Mouse (Mus musculus): ENCODE results near the gene Qsox2. TPM values are rescaled to one million over a fixed set of nuclear protein-coding genes. Genes with fewer than 3 reads are reported as not detected.
A peak's percentile ranks its signal among the peaks of the same experiment; 100 is the strongest.

The Qsox2 gene
- total RNA-seq, 2 experiments from 2014 or later, result 18.6 to 19.1 TPM

GRCm38 (mm10) chr2:26227788-26228187 is 9.5 kb downstream of the Qsox2 start:
- peak; percentile 31 to 55 for DNase-seq (ENCODE audit: low spot score in 2 of 2)

DNA sequence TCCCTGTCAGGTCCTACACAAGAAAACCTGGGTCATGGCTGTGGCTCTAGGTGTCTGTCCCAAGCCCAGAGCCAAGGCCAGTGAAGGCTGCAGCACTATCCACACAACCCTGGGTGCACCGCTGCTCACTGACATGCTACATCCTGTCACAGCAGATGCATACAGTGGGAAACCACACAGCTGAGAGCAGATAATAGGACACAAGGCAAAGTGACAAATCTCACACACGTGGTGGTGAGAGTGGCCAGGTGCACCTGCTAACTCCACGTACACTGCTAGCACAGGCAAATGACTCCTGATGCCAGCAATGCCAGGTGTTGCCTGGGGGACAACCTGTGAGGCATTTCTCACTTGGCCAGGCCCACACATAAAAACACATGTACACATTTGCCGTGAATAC is 12.1 kb downstream of the Qsox2 start:
- no peak for DNase-seq (ENCODE audit: low spot score in 2 of 2)

- no peak for DNase-seq (ENCODE audit: low spot score in 2 of 2)
These were observed 13.4 kb downstream of the Qsox2 start for GRCm38 (mm10) chr2:26223961-26224360.

DNA sequence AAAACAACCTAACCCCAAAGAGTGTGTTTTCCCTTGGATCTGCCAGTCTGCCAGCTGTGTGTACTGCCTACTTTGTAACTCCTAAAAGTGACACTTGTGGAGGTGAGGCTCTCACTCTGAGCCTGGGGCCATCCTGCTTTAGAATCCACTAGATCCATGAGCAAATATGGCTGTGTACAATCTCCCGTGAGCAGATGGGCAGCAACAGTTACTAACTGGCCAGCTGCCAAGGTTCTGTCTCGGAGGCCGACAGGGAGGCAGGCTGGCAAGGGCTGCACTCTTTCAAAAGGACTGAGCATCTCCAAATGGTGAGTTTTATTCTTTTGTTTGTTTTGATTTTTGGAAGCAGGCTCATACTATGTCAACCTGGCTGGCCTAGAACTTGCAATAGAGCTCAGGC is 22.8 kb downstream of the Qsox2 start:
- peak in 1 of 2 experiments; percentile 36 for DNase-seq (ENCODE audit: low spot score in 2 of 2)

GRCm38 (mm10) chr2:26209566-26209965 is 27.8 kb downstream of the Qsox2 start:
- DNase-seq (ENCODE audit: low spot score in 2 of 2), result no peak

DNA sequence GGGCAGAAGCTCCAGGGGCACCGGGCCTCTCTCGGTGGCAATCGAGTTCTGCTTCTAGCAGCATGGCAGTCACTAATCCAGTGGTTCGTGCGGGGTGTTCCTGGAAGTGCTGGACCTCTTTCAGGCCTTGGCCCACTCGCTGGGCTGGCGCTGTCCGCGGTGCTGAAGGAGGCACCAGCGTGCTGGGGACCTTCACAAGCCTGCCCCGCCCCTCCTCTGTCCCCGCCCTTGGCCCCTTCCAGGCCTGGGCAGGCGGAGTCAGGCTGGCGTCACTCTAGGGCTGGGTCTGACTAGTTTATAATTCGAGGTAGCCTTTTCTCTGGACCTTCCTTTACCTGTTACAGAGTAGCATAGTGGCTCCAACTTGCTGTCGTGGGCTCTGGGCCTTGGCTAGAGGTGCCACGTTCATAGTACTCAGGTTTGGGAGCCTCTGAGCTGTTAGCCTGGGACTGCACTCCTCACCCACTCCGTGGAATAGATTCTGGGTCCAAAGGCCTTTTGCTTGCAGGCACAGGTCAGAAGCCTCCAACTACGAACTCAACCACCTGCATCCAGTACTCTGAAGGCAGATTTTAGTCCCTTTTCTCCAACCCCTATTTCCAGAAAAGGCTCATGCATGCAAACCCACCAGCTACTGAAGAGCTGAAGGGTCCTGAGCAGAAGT is 29.1 kb downstream of the Qsox2 start, which contains the start of gene Lhx3:
Gene Lhx3 (minus strand): TSS at position 164 of the 664 bp plus-strand sequence.
- peak; percentile 74 to 79 for DNase-seq (ENCODE audit: low spot score in 2 of 2)

DNA sequence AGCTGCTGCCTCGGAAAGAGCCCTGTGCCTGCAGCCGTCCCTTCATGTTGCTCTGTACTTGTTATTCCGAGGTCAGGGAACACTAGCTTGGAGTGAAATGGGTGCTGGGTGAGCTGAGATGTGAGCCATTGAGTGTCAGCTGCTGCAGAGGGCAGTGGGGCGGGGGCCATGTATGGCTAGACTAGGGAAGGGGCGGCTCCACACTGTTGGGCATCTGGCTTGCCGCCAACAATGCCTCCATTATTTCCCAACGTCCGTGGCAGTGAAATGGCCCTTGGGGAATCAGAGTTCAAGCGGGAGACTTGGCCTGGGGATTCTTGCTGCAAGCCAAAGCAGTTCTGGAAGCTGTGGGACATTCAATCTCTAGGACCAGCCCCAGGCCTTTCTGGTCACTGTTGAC is 29.8 kb downstream of the Qsox2 start:
- DNase-seq (ENCODE audit: low spot score in 2 of 2), result no peak

- DNase-seq (ENCODE audit: low spot score in 2 of 2), result no peak
These were observed 31.6 kb downstream of the Qsox2 start for GRCm38 (mm10) chr2:26205761-26206160.

- peak in 1 of 2 experiments; percentile 31 for DNase-seq (ENCODE audit: low spot score in 2 of 2)
These were observed 32.2 kb downstream of the Qsox2 start for GRCm38 (mm10) chr2:26205126-26205525.

GRCm38 (mm10) chr2:26202849-26203475 is 34.4 kb downstream of the Qsox2 start:
- DNase-seq (ENCODE audit: low spot score in 2 of 2), result peak in 1 of 2 experiments; percentile 17

- DNase-seq (ENCODE audit: low spot score in 2 of 2), result no peak
These were observed 35.1 kb downstream of the Qsox2 start for GRCm38 (mm10) chr2:26201926-26202848.

DNA sequence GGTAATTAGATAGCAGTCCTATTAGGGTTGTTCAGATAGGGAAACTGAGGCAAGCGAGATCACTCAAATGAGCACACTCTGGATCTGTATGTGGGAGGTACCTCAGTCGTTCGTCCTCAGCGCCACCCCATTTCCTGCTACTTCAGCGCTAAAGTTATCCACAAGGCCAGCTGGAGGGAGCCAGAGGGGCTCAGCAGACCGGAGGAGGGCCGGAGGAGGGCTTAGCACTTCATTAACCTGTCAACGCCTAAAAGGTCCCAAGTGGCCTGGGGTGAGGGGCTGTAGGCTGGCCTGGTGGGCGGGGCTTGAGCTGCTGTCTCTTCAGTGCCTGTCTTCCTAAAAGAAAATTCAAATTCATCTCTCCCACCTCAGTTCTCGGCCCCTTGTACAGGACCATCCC is 38.8 kb downstream of the Qsox2 start:
- no peak for DNase-seq (ENCODE audit: low spot score in 2 of 2)

- DNase-seq (ENCODE audit: low spot score in 2 of 2), result no peak
These were observed 42.6 kb downstream of the Qsox2 start for GRCm38 (mm10) chr2:26194552-26195339.

DNA sequence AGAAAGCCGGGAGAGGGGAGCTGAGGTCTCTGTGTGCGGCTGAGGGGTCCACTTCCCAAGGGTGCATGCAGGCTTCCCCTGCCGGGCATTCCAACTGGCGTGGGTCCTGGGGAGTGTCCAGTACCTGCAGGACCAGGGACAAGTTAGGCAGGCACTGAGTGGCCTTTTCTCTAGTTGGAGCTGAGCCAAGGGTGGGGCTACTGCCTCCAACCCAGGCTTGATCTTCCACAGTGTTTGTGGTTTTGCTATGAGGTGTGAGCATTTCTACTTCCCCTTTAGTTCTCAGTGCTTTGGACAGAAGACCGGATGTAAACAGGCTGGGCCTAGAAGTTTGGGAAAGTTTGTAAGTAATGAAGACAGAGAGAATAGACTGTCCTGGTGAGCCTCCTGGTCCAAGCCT is 48.8 kb downstream of the Qsox2 start:
- no peak for DNase-seq (ENCODE audit: low spot score in 2 of 2)

GRCm38 (mm10) chr2:26184352-26184751 is 53.0 kb downstream of the Qsox2 start:
- no peak for DNase-seq (ENCODE audit: low spot score in 2 of 2)

DNA sequence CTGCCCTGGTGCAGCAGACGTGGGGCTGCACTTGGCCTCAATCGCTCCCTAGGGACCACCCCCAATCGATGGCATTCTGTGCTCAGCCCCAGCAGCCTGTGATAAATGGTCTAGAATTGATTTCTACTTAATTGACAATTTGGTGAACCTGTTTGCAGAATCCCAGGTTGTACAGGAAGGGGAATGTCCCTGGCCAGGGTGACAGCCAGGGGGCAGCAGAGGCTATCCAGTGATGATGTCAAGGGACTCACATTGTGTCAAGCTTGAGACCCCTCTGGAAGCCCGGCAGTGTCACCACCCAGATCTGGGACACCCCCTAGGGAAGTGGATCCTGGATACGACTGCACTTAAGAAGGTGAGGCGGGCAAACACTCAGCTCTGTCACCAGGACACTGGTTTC is 54.7 kb downstream of the Qsox2 start:
- peak; percentile 61 to 65 for DNase-seq (ENCODE audit: low spot score in 2 of 2)

- no peak for DNase-seq (ENCODE audit: low spot score in 2 of 2)
These were observed 60.1 kb downstream of the Qsox2 start for GRCm38 (mm10) chr2:26177189-26177588.

DNA sequence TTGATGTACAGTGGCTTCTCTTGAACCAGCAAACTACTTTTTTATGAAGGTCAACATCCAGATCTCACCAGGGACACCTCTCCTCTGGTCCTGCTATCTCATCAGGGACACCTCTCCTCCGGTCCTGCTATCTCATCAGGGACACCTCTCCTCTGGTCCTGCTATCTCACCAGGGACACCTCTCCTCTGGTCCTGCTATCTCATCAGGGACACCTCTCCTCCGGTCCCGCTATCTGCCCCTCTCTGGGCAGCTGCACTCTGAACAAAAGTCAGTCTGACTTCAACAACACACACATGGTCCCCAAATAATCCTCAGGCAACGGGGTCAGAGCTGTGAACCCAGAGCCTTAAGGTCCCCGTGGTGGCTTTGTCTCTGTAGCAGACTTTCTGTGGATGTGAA is 60.6 kb downstream of the Qsox2 start:
- no peak for DNase-seq (ENCODE audit: low spot score in 2 of 2)

GRCm38 (mm10) chr2:26175191-26175590 is 62.1 kb downstream of the Qsox2 start:
- DNase-seq (ENCODE audit: low spot score in 2 of 2), result no peak

- DNase-seq (ENCODE audit: low spot score in 2 of 2), result no peak
These were observed 65.2 kb downstream of the Qsox2 start for GRCm38 (mm10) chr2:26172166-26172565.

DNA sequence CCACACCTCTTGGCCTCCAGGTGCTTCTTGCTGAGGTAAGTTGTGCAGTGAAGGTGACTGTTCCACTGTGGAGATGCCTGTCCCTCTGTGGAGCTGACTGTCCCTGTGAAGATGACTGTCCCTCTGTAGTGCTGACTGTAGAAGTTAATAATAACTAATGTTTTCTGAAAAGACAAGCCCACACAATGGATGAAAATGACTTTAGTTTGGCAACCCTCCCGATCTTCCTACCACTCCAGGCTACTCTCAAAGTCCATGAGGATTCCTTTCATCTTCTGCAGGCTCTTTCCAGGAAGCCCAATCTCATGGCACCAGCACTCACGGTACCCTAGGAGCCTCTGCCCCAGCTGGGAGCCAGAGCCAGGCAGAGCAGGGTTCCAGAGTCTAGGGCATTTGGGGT is 66.9 kb downstream of the Qsox2 start:
- no peak for DNase-seq (ENCODE audit: low spot score in 2 of 2)
